Mouse (Mus musculus) cortical plate, adult 2 months (tissue): Measurements from ENCODE around the gene Cdk15.

Experiments used
- CTCF ChIP-seq: fragments of 200-500 bp; IDR thresholded peaks from 2 replicates; pipeline ENCODE4 v1.5.1; 2011; ENCODE audit warnings: mild to moderate bottlenecking, control low read depth, low read length; ENCODE audit not compliant: insufficient read depth; ENCODE audit errors: extremely low read depth
- POLR2A ChIP-seq: fragments of 200-500 bp; IDR thresholded peaks from 2 replicates; pipeline ENCODE4 v1.6.1; 2011; ENCODE audit warnings: mild to moderate bottlenecking, low read length, control low read depth; ENCODE audit not compliant: insufficient read depth; ENCODE audit errors: extremely low read depth

- TF ChIP-seq CTCF (no peak), POLR2A (no peak)
These were observed 50.6 kb downstream of the Cdk15 start for GRCm38 (mm10) chr1:59307310-59307709.
